Mouse (Mus musculus) forebrain, postnatal 0 days (tissue): ENCODE data around the gene Hsd17b2. TPM values are rescaled to one million over a fixed set of nuclear protein-coding genes. Genes with fewer than 3 reads are reported as not detected.
A peak's percentile ranks its signal among the peaks of the same experiment; 100 is the strongest.

Source experiments
- ATAC-seq: fragments of 200-750 bp; cut with Nextera tagmentation; 2 replicates; pipeline ENCODE4 v1.8.0; 2017; ENCODE audit warnings: mild to moderate bottlenecking, moderate library complexity
- DNase-seq: peaks from one replicate; pipeline ENCODE4 v3.0.0-alpha.2; 2015
- H3K27ac ChIP-seq: fragments of 300-500 bp; sonication (generic); 2 replicates; pipeline ENCODE4 v1.5.1; 2014; ENCODE audit warnings: low read depth, mild to moderate bottlenecking, antibody characterized with exemption, low read length, moderate library complexity, mixed read lengths
- H3K27me3 ChIP-seq: fragments of 300-500 bp; sonication (generic); 2 replicates; pipeline ENCODE4 v1.6.1; 2014; ENCODE audit warnings: mild to moderate bottlenecking, low read length, mixed read lengths; ENCODE audit not compliant: insufficient read depth
- H3K36me3 ChIP-seq: fragments of 300-500 bp; sonication (generic); 2 replicates; pipeline ENCODE4 v1.6.1; 2014; ENCODE audit warnings: mild to moderate bottlenecking, moderate library complexity; ENCODE audit not compliant: insufficient read depth
- H3K4me1 ChIP-seq: fragments of 300-500 bp; sonication (generic); 2 replicates; pipeline ENCODE4 v1.6.1; 2014; ENCODE audit warnings: antibody characterized with exemption; ENCODE audit not compliant: insufficient read depth
- H3K4me2 ChIP-seq: fragments of 300-500 bp; sonication (generic); 2 replicates; pipeline ENCODE4 v1.6.1; 2014; ENCODE audit warnings: low read depth, mild to moderate bottlenecking, moderate library complexity
- H3K4me3 ChIP-seq: fragments of 300-500 bp; sonication (generic); 2 replicates; pipeline ENCODE4 v1.5.1; 2014; ENCODE audit warnings: low read depth, low read length, mixed read lengths
- H3K9ac ChIP-seq: fragments of 300-500 bp; sonication (generic); 2 replicates; pipeline ENCODE4 v1.6.1; 2014; ENCODE audit warnings: mild to moderate bottlenecking
- H3K9me3 ChIP-seq: fragments of 300-500 bp; sonication (generic); 2 replicates; pipeline ENCODE4 v1.6.1; 2016; ENCODE audit warnings: low read length
- CTCF ChIP-seq: sonication (generic); IDR thresholded peaks from 2 replicates; pipeline ENCODE4 v1.5.1; 2016; ENCODE audit warnings: antibody characterized with exemption, control low read depth, low read depth
- WGBS: fragments of 180-500 bp; shearing (Covaris S2); extraction: QIAGEN DNeasy Blood & Tissue Kit; methylation state at CpG from one replicate; pipeline ENCODE4 v1.1.7; 2014; 5-methylcytosine and 5-hydroxymethylcytosine counted together
- polyA plus RNA-seq: library from polyadenylated mRNA; unstranded; fragments of >200 nt; fragmentation: Nextera tagmentation; extraction: Ambion mirVana; gene quantifications from 2 replicates; pipeline ENCODE4 v1.2.1, GENCODE M21; 2015
- total RNA-seq: library from RNA; depleted of rRNA; stranded (reverse); fragments of >200 nt; gene quantifications from 2 replicates; pipeline ENCODE4 v1.2.3, GENCODE M21; 2014

Hsd17b2 gene
- total and polyA plus RNA-seq, 2 experiments from 2014 or later: not detected

DNA sequence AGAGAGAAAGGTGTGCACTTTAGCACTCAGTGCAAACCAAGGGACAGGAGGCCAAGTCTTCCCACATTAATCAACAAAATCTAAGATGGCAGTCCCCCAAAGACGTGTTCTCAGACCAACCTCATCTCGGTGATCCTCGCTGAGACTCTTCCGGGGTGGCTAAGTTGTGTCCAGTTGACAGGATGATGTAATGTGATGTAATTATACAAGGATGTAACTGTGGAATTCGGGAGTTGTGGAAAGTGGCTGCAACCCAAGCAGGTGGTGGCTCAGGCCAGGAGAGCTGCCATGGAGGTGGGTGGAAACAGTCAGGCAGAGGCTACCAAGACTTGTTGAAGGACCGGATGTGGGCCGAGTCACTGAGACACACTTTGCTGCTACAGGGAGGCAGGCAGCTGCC is 13.8 kb upstream of the Hsd17b2 start:
- no peak overlapping the region for H3K4me3 ChIP-seq
- H3K4me1 ChIP-seq: no peaks in the 10 kb centered on the region
- no peak for DNase-seq
- 86% methylated on average over 7 of the region's 7 CpGs for WGBS
- H3K9ac ChIP-seq: no peak overlapping the region
- no peak overlapping the region for H3K27ac ChIP-seq
- H3K27me3 ChIP-seq: no peaks in the 10 kb centered on the region
- no peak overlapping the region for H3K4me2 ChIP-seq
- no peak for ATAC-seq
- H3K9me3 ChIP-seq: no peaks in the 10 kb centered on the region
- TF ChIP-seq CTCF: no peak
- H3K36me3 ChIP-seq: no peaks in the 10 kb centered on the region

DNA sequence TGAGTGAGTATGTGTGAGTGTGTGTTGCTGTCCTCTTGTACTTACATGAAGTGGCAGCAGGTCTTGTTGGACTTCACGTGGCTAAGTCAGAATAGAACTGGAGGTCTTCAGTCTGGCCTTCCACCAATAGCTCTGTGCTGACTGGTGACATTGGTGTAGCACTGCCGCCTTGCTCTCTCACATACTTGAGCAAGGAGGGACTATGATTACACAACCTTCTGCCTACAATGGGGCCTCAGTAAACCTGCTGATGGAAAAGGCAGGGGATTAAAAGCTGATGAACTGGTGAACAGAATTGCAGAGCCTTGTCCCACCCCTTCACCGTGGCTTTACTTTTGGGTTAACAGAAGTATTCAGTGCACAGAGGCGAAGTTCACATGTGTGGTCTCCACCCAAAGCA is 9.6 kb upstream of the Hsd17b2 start:
- no peaks in the 10 kb centered on the region for H3K27me3 ChIP-seq
- no peak for DNase-seq
- WGBS: 86% methylated on average over 4 of the region's 4 CpGs
- no peak for ATAC-seq
- no peak overlapping the region for H3K9ac ChIP-seq
- no peak overlapping the region for H3K4me3 ChIP-seq
- no peak for TF ChIP-seq CTCF
- no peaks in the 10 kb centered on the region for H3K4me1 ChIP-seq
- H3K36me3 ChIP-seq: no peaks in the 10 kb centered on the region
- H3K9me3 ChIP-seq: 0 out of 2 replicates have a peak, but pooled peaks cover 6% of the 10 kb centered on the region
- no peak overlapping the region for H3K4me2 ChIP-seq
- H3K27ac ChIP-seq: no peak overlapping the region

DNA sequence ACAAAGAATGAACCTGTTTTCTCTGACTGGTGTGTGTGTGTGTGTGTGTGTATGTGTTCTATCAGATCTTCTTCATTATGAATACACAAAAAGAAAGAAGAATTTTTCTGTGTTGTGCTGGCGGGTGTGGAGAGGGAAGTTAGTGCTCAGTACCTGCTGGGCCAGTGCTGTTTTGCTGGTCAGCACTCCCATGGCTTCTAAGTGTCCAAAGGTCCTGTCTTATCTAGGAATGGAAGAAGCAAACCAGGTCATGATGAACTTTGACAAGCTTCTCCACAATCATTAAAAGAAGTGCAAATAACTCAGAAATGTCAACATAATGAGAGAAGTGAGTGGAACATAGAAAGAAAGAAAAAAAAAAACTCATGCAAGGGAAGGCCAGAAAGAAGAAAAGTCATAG is 6.1 kb upstream of the Hsd17b2 start:
- no peak overlapping the region for H3K27ac ChIP-seq
- WGBS: 88% methylated on average over 1 of the region's 1 CpGs
- no peaks in the 10 kb centered on the region for H3K27me3 ChIP-seq
- H3K9ac ChIP-seq: no peak overlapping the region
- 0 out of 2 replicates have a peak, but pooled peaks cover 6% of the 10 kb centered on the region for H3K9me3 ChIP-seq
- TF ChIP-seq CTCF: no peak
- H3K4me1 ChIP-seq: no peaks in the 10 kb centered on the region
- ATAC-seq (no peak), DNase-seq (no peak)
- no peak overlapping the region for H3K4me2 ChIP-seq
- H3K36me3 ChIP-seq: no peaks in the 10 kb centered on the region
- H3K4me3 ChIP-seq: no peak overlapping the region

DNA sequence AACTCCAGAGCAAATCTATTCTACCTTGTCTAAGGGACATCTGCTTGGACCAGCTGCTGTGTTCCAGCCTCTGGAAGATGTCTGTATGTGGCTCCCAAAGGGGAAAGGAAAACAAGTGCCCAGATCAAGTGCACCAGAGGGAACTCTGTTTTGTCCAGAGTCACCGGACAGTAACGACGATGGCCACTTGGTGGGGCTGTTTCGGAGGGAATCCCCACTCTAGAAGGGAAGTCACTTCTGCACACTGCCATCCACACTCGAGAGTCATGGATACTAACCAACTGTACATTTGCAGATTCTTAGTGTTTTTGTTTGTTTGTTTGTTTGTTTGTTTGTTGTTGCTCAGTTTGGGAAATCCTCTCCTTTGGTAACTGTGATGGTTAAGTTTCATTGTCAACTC is 4.5 kb upstream of the Hsd17b2 start:
- 41% methylated on average over 5 of the region's 5 CpGs for WGBS
- Histone ChIP-seq H3K36me3 (no peaks in the 10 kb centered on the region), H3K9me3 (0 out of 2 replicates have a peak, but pooled peaks cover 6% of the 10 kb centered on the region), H3K9ac (no peak overlapping the region), H3K4me3 (no peak overlapping the region), H3K27me3 (no peaks in the 10 kb centered on the region), H3K27ac (no peak overlapping the region), H3K4me2 (no peak overlapping the region), H3K4me1 (no peaks in the 10 kb centered on the region)
- TF ChIP-seq CTCF: peak; percentile 51
- no peak for DNase-seq
- ATAC-seq: no peak

DNA sequence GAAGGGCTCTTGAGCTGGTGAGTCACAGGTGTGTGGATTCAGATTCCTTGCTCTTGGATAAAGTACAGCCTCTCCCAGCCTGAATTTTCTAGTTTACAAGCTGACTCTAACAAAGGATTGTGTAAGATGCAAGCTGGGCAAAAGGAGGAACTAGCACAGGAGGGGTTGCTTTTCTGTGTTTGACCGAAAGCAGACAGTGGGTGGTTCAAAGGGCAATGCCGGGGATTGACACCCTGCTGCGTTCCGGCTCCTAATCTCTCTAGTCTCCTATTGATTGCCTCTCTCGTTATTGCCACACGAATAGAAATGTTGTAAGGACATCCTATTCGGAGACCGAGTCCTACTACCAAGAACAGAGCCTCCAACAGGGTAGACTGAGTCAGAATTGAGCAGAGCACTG is 1.0 kb upstream of the Hsd17b2 start:
- no peak overlapping the region for H3K4me3 ChIP-seq
- no peak for TF ChIP-seq CTCF
- ATAC-seq (no peak), DNase-seq (no peak)
- 18% methylated on average over 8 of the region's 8 CpGs for WGBS
- H3K9me3 ChIP-seq: no peaks in the 10 kb centered on the region
- no peak overlapping the region for H3K27ac ChIP-seq
- H3K36me3 ChIP-seq: no peaks in the 10 kb centered on the region
- H3K27me3 ChIP-seq: 0 out of 2 replicates have a peak, but pooled peaks cover 3% of the 10 kb centered on the region
- no peak overlapping the region for H3K9ac ChIP-seq
- H3K4me2 ChIP-seq: no peak overlapping the region
- no peaks in the 10 kb centered on the region for H3K4me1 ChIP-seq

DNA sequence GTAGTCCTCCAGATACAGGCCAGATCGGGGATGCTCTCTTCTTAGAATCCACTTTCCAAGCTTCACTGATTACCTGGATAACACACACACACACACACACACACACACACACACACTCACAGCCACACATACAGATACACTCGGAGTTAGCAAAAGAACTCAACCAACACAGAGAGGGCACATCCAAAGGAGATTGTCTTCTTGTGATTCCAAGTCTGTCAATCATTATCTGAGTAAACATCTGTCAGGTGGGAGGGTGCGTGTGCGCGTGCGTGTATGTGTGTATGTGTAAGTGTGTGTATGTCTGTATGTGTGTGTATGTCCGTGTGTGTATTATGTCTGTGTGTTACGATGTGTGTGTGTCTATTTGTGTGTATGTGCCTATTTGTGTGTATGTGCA is 458 bp upstream of the Hsd17b2 start:
- Histone ChIP-seq H3K9ac (no peak overlapping the region), H3K4me3 (no peak overlapping the region), H3K4me1 (no peaks in the 10 kb centered on the region), H3K4me2 (no peak overlapping the region), H3K9me3 (no peaks in the 10 kb centered on the region), H3K27ac (no peak overlapping the region), H3K36me3 (no peaks in the 10 kb centered on the region), H3K27me3 (0 out of 2 replicates have a peak, but pooled peaks cover 3% of the 10 kb centered on the region)
- no peak for ATAC-seq
- no peak for DNase-seq
- TF ChIP-seq CTCF: no peak
- WGBS: 87% methylated on average over 8 of the region's 8 CpGs

DNA sequence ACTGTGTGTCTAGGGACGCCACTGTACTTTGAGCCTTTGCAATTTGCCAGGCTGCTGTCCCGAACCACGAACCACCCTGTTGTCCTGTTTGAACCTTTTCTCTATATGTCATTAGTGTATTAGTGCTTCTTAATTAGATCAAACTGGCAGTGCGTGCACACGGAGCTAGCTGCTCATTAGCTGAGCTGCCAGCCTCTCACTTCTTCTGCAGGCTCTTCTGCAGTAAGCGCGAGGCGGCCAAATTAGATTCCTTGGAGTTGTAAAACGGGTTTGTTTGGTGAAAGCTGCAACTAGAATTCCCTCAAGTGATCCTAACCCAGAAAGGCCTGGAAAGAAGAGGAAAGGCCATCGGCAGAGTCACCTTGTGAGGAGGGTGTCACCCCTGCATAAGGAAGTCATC is 997 bp downstream of the Hsd17b2 start:
- DNase-seq (peak; percentile 31), ATAC-seq (no peak)
- H3K4me1 ChIP-seq: no peaks in the 10 kb centered on the region
- H3K27ac ChIP-seq: no peak overlapping the region
- no peaks in the 10 kb centered on the region for H3K36me3 ChIP-seq
- H3K4me2 ChIP-seq: no peak overlapping the region
- 0 out of 2 replicates have a peak, but pooled peaks cover 3% of the 10 kb centered on the region for H3K27me3 ChIP-seq
- no peak overlapping the region for H3K4me3 ChIP-seq
- TF ChIP-seq CTCF: no peak
- 23% methylated on average over 10 of the region's 10 CpGs for WGBS
- no peaks in the 10 kb centered on the region for H3K9me3 ChIP-seq
- H3K9ac ChIP-seq: no peak overlapping the region
